Mouse (Mus musculus) heart, postnatal 0 days (tissue): ENCODE measurements at regions not wholly inside any gene's neighbourhood (a gene's known extent, or its start where the extent isn't known, plus 50 kb on each side); places are given as distances from the start of the nearest gene placed in this dataset.

ENCODE experiments used
- ATAC-seq: fragments of 200-750 bp; cut with Nextera tagmentation; 2 replicates; pipeline ENCODE4 v1.8.0; 2017; ENCODE audit warnings: low read depth, moderate number of reproducible peaks, moderate library complexity; ENCODE audit not compliant: insufficient read depth
- DNase-seq: peaks from one replicate; pipeline ENCODE4 v3.0.0-alpha.2; 2016; ENCODE audit warnings: low spot score
- H3K27ac ChIP-seq: fragments of 300-500 bp; sonication (generic); 2 replicates; pipeline ENCODE4 v1.5.1; 2014; ENCODE audit warnings: low read depth, mild to moderate bottlenecking
- H3K27me3 ChIP-seq: fragments of 300-500 bp; sonication (generic); 2 replicates; pipeline ENCODE4 v1.6.1; 2014; ENCODE audit warnings: low read length, mixed read lengths; ENCODE audit not compliant: control insufficient read depth, insufficient read depth
- H3K36me3 ChIP-seq: fragments of 300-500 bp; sonication (generic); replicated peaks from 2 replicates; pipeline ENCODE4 v1.6.1; 2014; ENCODE audit warnings: low read length, mixed read lengths; ENCODE audit not compliant: control insufficient read depth, insufficient read depth
- H3K4me1 ChIP-seq: fragments of 300-500 bp; sonication (generic); 2 replicates; pipeline ENCODE4 v1.6.1; 2014; ENCODE audit warnings: antibody characterized with exemption; ENCODE audit not compliant: control insufficient read depth, insufficient read depth
- H3K4me2 ChIP-seq: fragments of 300-500 bp; sonication (generic); 2 replicates; pipeline ENCODE4 v1.6.1; 2014; ENCODE audit warnings: low read depth, mild to moderate bottlenecking, low read length, moderate library complexity
- H3K4me3 ChIP-seq: fragments of 300-500 bp; sonication (generic); 2 replicates; pipeline ENCODE4 v1.5.1; 2014; ENCODE audit warnings: low read depth, low read length
- H3K9ac ChIP-seq: fragments of 300-500 bp; sonication (generic); replicated peaks from 2 replicates; pipeline ENCODE4 v1.6.1; 2014; ENCODE audit warnings: low read depth, low read length, mixed read lengths
- H3K9me3 ChIP-seq: fragments of 300-500 bp; sonication (generic); replicated peaks from 2 replicates; pipeline ENCODE4 v1.6.1; 2016; ENCODE audit warnings: low read length; ENCODE audit not compliant: control insufficient read depth
- CTCF ChIP-seq: IDR thresholded peaks from 2 replicates; pipeline ENCODE4 v1.5.1; 2016; ENCODE audit warnings: antibody characterized with exemption, control low read depth, low read depth
- EP300 ChIP-seq: IDR thresholded peaks from 2 replicates; pipeline ENCODE4 v1.6.1; 2016; ENCODE audit warnings: antibody characterized with exemption, low read depth
- WGBS: fragments of 180-500 bp; shearing (Covaris S2); extraction: QIAGEN DNeasy Blood & Tissue Kit; methylation state at CpG from one replicate; pipeline ENCODE4 v1.1.7; 2014; 5-methylcytosine and 5-hydroxymethylcytosine counted together

DNA sequence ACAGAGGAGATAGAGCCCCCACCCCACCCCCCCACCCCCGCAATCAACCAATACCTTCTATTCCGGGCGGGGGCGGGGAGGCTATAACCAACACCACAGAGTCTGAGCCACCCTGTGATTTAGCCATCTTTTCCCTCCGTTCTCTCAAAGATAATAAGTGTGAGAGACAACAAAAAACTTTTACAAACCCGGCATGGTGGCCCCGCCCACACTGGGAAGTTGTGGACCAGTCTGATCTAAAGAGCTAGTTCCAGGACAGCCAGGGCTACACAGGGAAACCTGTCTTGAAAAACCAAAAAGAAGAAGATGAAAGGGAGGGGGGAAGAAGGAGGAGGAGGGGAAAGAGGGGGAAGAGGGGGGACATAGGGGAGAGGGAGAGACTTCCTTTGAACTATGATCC is 67.7 kb downstream of the Lao1 start:
- Histone ChIP-seq H3K36me3 (no peaks in the 10 kb centered on the region), H3K4me2 (no peak overlapping the region), H3K9ac (no peak overlapping the region), H3K9me3 (no peaks in the 10 kb centered on the region), H3K27me3 (no peaks in the 10 kb centered on the region), H3K4me1 (peaks cover 24% of the 10 kb centered on the region), H3K27ac (no peak overlapping the region), H3K4me3 (no peak overlapping the region)
- DNase-seq, result no peak
- WGBS, result 51% methylated on average over 7 of the region's 7 CpGs
- ATAC-seq, result no peak
- TF ChIP-seq CTCF (no peak), EP300 (no peak)

DNA sequence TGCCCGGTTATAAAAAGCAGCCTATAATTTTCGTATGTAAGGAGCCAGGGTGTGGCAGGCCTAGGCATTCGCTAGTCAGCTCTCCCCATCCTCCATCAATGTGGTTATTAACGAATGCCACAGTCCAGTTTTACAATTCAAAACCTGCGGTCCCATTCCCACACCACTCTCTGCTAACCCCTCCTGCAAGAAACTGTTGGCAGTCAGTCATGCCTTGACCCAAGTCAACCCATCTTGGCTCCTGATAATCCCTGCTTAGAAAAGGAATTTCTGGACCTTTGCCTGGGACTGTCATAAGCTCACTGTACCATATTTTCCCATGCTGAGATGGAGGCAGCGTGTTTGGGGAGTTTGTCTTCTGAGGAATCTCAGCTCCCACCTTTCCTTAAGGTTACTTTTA is 68.4 kb downstream of the Lao1 start:
- no peaks in the 10 kb centered on the region for H3K9me3 ChIP-seq
- no peak overlapping the region for H3K27ac ChIP-seq
- H3K36me3 ChIP-seq, result no peaks in the 10 kb centered on the region
- DNase-seq (no peak), ATAC-seq (no peak)
- no peak overlapping the region for H3K4me2 ChIP-seq
- H3K9ac ChIP-seq, result no peak overlapping the region
- H3K4me1 ChIP-seq, result peaks cover 24% of the 10 kb centered on the region
- 34% methylated on average over 6 of the region's 6 CpGs for WGBS
- TF ChIP-seq CTCF (no peak), EP300 (no peak)
- H3K27me3 ChIP-seq, result no peaks in the 10 kb centered on the region
- H3K4me3 ChIP-seq, result no peak overlapping the region

DNA sequence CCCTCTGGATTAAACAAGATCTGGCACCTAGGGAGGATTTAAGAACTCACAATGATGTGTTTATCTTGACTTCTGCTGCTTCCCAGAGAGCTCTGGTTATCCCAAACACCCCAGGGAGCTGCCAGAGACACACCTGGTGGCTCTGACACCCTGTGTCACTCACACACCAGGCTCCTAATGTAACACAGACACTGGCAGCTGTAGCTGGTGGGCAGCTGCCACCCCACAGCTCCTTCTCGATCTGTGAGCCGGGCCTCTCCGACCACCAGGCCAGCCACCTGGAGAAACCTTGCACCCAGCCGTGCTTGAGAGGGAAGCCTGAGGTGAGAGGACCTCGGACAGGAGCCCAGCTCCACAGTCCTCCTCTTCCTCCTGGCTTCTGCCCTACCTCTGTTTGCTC is 69.5 kb downstream of the Lao1 start:
- WGBS, result 56% methylated on average over 5 of the region's 5 CpGs
- TF ChIP-seq CTCF, result no peak
- TF ChIP-seq EP300, result no peak
- Histone ChIP-seq H3K4me1 (peaks cover 24% of the 10 kb centered on the region), H3K27me3 (no peaks in the 10 kb centered on the region), H3K27ac (no peak overlapping the region), H3K9me3 (no peaks in the 10 kb centered on the region), H3K4me3 (no peak overlapping the region), H3K4me2 (no peak overlapping the region), H3K36me3 (no peaks in the 10 kb centered on the region), H3K9ac (no peak overlapping the region)
- ATAC-seq (no peak), DNase-seq (no peak)

DNA sequence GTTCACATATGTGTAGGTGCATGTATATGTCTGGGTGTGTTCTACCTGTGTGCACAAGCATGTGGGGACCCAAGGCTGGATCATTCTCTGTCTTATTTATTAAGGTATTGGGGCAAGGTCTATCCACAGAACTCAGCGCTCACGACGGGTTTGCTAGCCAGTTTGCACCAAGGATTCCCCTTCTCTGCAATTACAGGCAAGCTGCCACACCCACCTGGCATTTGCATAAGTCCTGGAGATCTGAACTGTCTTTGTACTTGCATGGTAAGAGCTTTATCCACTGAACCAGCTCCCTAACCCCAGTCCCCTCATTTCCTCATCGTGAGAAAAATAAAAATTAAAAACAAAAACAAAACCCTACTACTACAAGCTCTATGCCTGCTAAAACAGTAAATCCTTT is 71.6 kb downstream of the Lao1 start:
- Histone ChIP-seq H3K27me3 (no peaks in the 10 kb centered on the region), H3K9me3 (no peaks in the 10 kb centered on the region), H3K4me3 (no peak overlapping the region), H3K4me2 (no peak overlapping the region), H3K36me3 (no peaks in the 10 kb centered on the region), H3K9ac (no peak overlapping the region), H3K4me1 (peaks cover 19% of the 10 kb centered on the region), H3K27ac (no peak overlapping the region)
- 80% methylated on average over 4 of the region's 4 CpGs for WGBS
- TF ChIP-seq CTCF (no peak), EP300 (no peak)
- ATAC-seq (no peak), DNase-seq (no peak)

DNA sequence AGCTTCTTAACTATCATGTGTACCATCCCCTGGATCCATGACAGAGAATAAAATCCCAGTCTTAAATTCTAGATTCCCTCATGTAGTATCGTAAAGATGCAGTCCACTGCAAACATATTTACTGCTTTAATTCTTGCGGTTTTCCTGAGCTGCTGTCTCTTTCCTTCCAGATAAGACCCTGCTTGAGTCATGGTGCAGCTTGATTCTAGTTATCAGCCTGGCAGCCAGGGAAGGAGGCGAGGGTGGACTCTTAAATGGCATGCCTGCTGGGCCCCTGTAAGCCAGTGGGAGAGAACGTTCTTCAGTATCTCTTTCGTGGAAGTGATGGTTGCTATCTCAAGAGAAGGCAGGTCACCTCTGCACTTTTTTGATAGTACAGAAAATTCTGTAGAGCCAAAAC is 71.9 kb upstream of the Slc2a1 start:
- DNase-seq, result no peak

DNA sequence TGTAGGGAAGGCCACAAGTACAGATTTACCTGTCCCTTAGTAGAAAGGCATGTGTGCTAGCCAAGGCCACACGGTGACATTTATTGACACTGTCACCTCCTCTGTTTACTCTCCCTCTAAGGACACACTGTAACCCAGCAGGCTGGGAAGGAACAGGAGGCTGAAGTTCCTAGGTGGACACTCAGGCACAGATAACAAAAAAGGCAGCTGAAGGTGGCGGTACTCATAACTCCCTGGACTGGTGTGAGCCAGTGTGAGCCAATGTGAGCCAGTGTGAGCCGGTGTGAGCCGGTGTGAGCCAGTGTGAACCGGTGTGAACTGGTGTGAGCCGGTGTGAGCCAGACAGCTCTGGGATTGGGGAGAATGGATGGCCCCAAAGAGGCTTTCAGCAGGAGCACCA is 68.5 kb upstream of the Slc2a1 start:
- Histone ChIP-seq H3K27me3 (no peaks in the 10 kb centered on the region), H3K9me3 (no peaks in the 10 kb centered on the region), H3K9ac (no peak overlapping the region), H3K4me3 (no peak overlapping the region), H3K27ac (no peak overlapping the region), H3K36me3 (no peaks in the 10 kb centered on the region), H3K4me1 (no peaks in the 10 kb centered on the region), H3K4me2 (no peak overlapping the region)
- TF ChIP-seq EP300, result no peak
- TF ChIP-seq CTCF, result no peak
- ATAC-seq (peak; percentile 14; the same call in 1 of the 2 replicates), DNase-seq (no peak)
- WGBS, result 87% methylated on average over 6 of the region's 6 CpGs

More for the DNA sequence above, 71.9 kb upstream of the Slc2a1 start:
- Histone ChIP-seq H3K4me3 (no peak overlapping the region), H3K27me3 (no peaks in the 10 kb centered on the region), H3K9ac (no peak overlapping the region), H3K4me2 (no peak overlapping the region), H3K27ac (no peak overlapping the region), H3K9me3 (no peaks in the 10 kb centered on the region), H3K4me1 (no peaks in the 10 kb centered on the region), H3K36me3 (no peaks in the 10 kb centered on the region)
- TF ChIP-seq CTCF (no peak), EP300 (no peak)
- WGBS, result 48% methylated on average over 5 of the region's 5 CpGs
- no peak for ATAC-seq
